Mouse (Mus musculus) CH12.LX (cell line): ENCODE measurements around the gene Pdilt. TPM values are rescaled to one million over a fixed set of nuclear protein-coding genes. Genes with fewer than 3 reads are reported as not detected.

ENCODE experiments used
- DNase-seq: peaks from one replicate; pipeline ENCODE4 v3.0.0-alpha.2; 2013; ENCODE audit errors: extremely low read depth
- H3K27ac ChIP-seq: 2 replicates; pipeline ENCODE4 v1.5.1; 2012; ENCODE audit warnings: low read depth, mild to moderate bottlenecking, control low read depth, moderate library complexity; ENCODE audit not compliant: insufficient read depth
- H3K27me3 ChIP-seq: replicated peaks from 2 replicates; pipeline ENCODE3; 2012; ENCODE audit warnings: inconsistent platforms
- H3K36me3 ChIP-seq, 2 experiments: replicated peaks in 1 of 2; 2 replicates each; pipeline versions ENCODE3 to v1.6.1; 2012; ENCODE audit warnings: inconsistent platforms in 1 of 2, low read length in 1 of 2, mild to moderate bottlenecking in 1 of 2, mixed read lengths in 1 of 2, moderate library complexity in 1 of 2; ENCODE audit not compliant: control insufficient read depth in 1 of 2, insufficient read depth in 1 of 2
- H3K4me1 ChIP-seq, 2 experiments: 2 replicates each; pipeline ENCODE4 v1.6.1; 2012; ENCODE audit warnings: inconsistent platforms in 1 of 2, moderate library complexity in 1 of 2; ENCODE audit not compliant: insufficient read depth in 2 of 2, control insufficient read depth in 1 of 2
- H3K4me2 ChIP-seq: 2 replicates; pipeline ENCODE4 v1.6.1; 2012; ENCODE audit warnings: low read depth, mild to moderate bottlenecking, control low read depth; ENCODE audit not compliant: poor library complexity, insufficient read depth, severe bottlenecking
- H3K4me3 ChIP-seq, 3 experiments: fragments of 150-350 bp in 1 of 3; sonication (generic) in 1 of 3; replicated peaks in 1 of 3; 2 replicates each; pipeline versions ENCODE3 to v1.5.1; 2011 to 2012; ENCODE audit warnings: low read depth in 2 of 3, low read length in 2 of 3, mild to moderate bottlenecking in 2 of 3, moderate library complexity in 2 of 3, control low read depth in 1 of 3, improper control_type of control experiment in 1 of 3, inconsistent platforms in 1 of 3, mixed read lengths in 1 of 3; ENCODE audit not compliant: poor library complexity in 1 of 3
- H3K79me2 ChIP-seq: replicated peaks from 2 replicates; pipeline ENCODE4 v1.6.1; 2012; ENCODE audit warnings: mild to moderate bottlenecking, moderate library complexity; ENCODE audit not compliant: control insufficient read depth, poor library complexity, insufficient read depth, severe bottlenecking; ENCODE audit errors: extremely low read depth
- H3K9ac ChIP-seq: 2 replicates; pipeline ENCODE4 v1.6.1; 2012; ENCODE audit warnings: low read depth, mild to moderate bottlenecking, control low read depth, moderate library complexity; ENCODE audit not compliant: insufficient read depth
- H3K9me3 ChIP-seq: replicated peaks from 2 replicates; pipeline ENCODE3; 2012; ENCODE audit warnings: low read length, inconsistent platforms, mixed read lengths
- BHLHE40 ChIP-seq: IDR thresholded peaks from 2 replicates; pipeline ENCODE4 v1.6.1; 2011; ENCODE audit warnings: mild to moderate bottlenecking, low read depth, low read length, improper control_type of control experiment
- CHD1 ChIP-seq: IDR thresholded peaks from 2 replicates; pipeline ENCODE4 v1.6.1; 2012; ENCODE audit warnings: low read depth, low read length, improper control_type of control experiment, inconsistent platforms
- CHD2 ChIP-seq: IDR thresholded peaks from 2 replicates; pipeline ENCODE4 v1.6.1; 2011; ENCODE audit warnings: low read length, improper control_type of control experiment
- CTCF ChIP-seq, 2 experiments: IDR thresholded peaks in 1 of 2; conservative IDR thresholded peaks in 1 of 2; 2 replicates each; pipeline ENCODE4 v1.5.1; 2011 to 2012; ENCODE audit warnings: low read depth in 2 of 2, low read length in 2 of 2, improper control_type of control experiment in 1 of 2, inconsistent platforms in 1 of 2, mild to moderate bottlenecking in 1 of 2, moderate library complexity in 1 of 2
- ELF1 ChIP-seq: IDR thresholded peaks from 2 replicates; pipeline ENCODE4 v1.6.1; 2014; ENCODE audit warnings: low read depth, mild to moderate bottlenecking, inconsistent platforms, low read length, improper control_type of control experiment
- EP300 ChIP-seq: IDR thresholded peaks from 2 replicates; pipeline ENCODE4 v1.6.1; 2011; ENCODE audit warnings: low read length, improper control_type of control experiment
- HCFC1 ChIP-seq: IDR thresholded peaks from 2 replicates; pipeline ENCODE4 v1.6.1; 2012; ENCODE audit warnings: low read depth, mild to moderate bottlenecking, inconsistent platforms, low read length, improper control_type of control experiment
- JUN ChIP-seq: IDR thresholded peaks from 2 replicates; pipeline ENCODE4 v1.6.1; 2011; ENCODE audit warnings: low read depth, mild to moderate bottlenecking, low read length, improper control_type of control experiment, moderate library complexity; ENCODE audit not compliant: insufficient read depth
- KAT2A ChIP-seq: IDR thresholded peaks from 2 replicates; pipeline ENCODE4 v1.6.1; 2012; ENCODE audit warnings: low read length, improper control_type of control experiment, inconsistent platforms; ENCODE audit not compliant: insufficient replicate concordance
- MAX ChIP-seq: IDR thresholded peaks from 2 replicates; pipeline ENCODE4 v1.6.1; 2011; ENCODE audit warnings: low read length, improper control_type of control experiment
- MEF2A ChIP-seq: IDR thresholded peaks from 2 replicates; pipeline ENCODE4 v1.6.1; 2014; ENCODE audit warnings: low read depth, mild to moderate bottlenecking, inconsistent platforms, low read length, improper control_type of control experiment, borderline replicate concordance
- MXI1 ChIP-seq: IDR thresholded peaks from 2 replicates; pipeline ENCODE4 v1.6.1; 2011; ENCODE audit warnings: mild to moderate bottlenecking, low read depth, low read length, improper control_type of control experiment
- NELFE ChIP-seq: IDR thresholded peaks from 2 replicates; pipeline ENCODE4 v1.6.1; 2011; ENCODE audit warnings: low read depth, low read length, improper control_type of control experiment
- POLR2AphosphoS2 ChIP-seq: IDR thresholded peaks from 2 replicates; pipeline ENCODE4 v1.6.1; 2011; ENCODE audit warnings: low read depth, low read length, improper control_type of control experiment
- RAD21 ChIP-seq: IDR thresholded peaks from 2 replicates; pipeline ENCODE4 v1.6.1; 2011; ENCODE audit warnings: low read depth, mild to moderate bottlenecking, low read length, improper control_type of control experiment, moderate library complexity
- RCOR1 ChIP-seq: conservative IDR thresholded peaks from 2 replicates; pipeline ENCODE4 v1.6.1; 2012; ENCODE audit warnings: low read depth, mild to moderate bottlenecking, inconsistent platforms, low read length, improper control_type of control experiment
- SMC3 ChIP-seq: IDR thresholded peaks from 2 replicates; pipeline ENCODE4 v1.6.1; 2011; ENCODE audit warnings: low read depth, low read length, improper control_type of control experiment
- TCF12 ChIP-seq: IDR thresholded peaks from 2 replicates; pipeline ENCODE4 v1.6.1; 2014; ENCODE audit warnings: low read depth, mild to moderate bottlenecking, inconsistent platforms, low read length, improper control_type of control experiment
- UBTF ChIP-seq: IDR thresholded peaks from 2 replicates; pipeline ENCODE4 v1.6.1; 2012; ENCODE audit warnings: low read depth, mild to moderate bottlenecking, inconsistent platforms, low read length, improper control_type of control experiment, moderate library complexity
- ZC3H11A ChIP-seq: IDR thresholded peaks from 2 replicates; pipeline ENCODE4 v1.6.1; 2012; ENCODE audit warnings: low read depth, mild to moderate bottlenecking, inconsistent platforms, low read length, improper control_type of control experiment
- ZNF384 ChIP-seq: IDR thresholded peaks from 2 replicates; pipeline ENCODE4 v1.6.1; 2012; ENCODE audit warnings: low read depth, low read length, improper control_type of control experiment, inconsistent platforms
- dilution Hi-C: fragments of 300-500 bp; cut with MboI; formaldehyde crosslinking; loops from 2 replicates; pipeline ENCODE4 v1.14.3; 2020; ENCODE audit warnings: low sequenced_read_pairs; ENCODE audit not compliant: extremely low pct_unique_long_range_greater_than_20kb, extremely low pct_ligation_motif_present
- in situ Hi-C: fragments of 300-500 bp; cut with MboI; formaldehyde crosslinking; loops from 3 replicates; pipeline ENCODE4 v1.14.3; 2019; ENCODE audit warnings: low sequenced_read_pairs, low pct_ligation_motif_present, low pct_unique_long_range_greater_than_20kb, mixed read lengths
- polyA plus RNA-seq: library from polyadenylated mRNA; unstranded; fragments of >175 nt; gene quantifications from 2 replicates; pipeline ENCODE4 v1.2.1, GENCODE M21; 2012; ENCODE audit warnings: low read depth; ENCODE audit not compliant: insufficient read length
- total RNA-seq, 2 experiments: library from RNA; depleted of rRNA; stranded (reverse); fragments of 300-350 nt in 1 of 2; fragments of >200 nt in 1 of 2; gene quantifications; 2 replicates each; pipeline ENCODE4 v1.2.3; 2012 to 2014

The Pdilt gene
- total and polyA plus RNA-seq, 3 experiments: not detected

GRCm38 (mm10) chr7:119515492-119516271, 7.6 kb downstream of the Pdilt start:
- Histone ChIP-seq H3K9ac (no peak overlapping the region), H3K4me2 (no peak overlapping the region), H3K27ac (no peak overlapping the region), H3K9me3 (no peaks in the 10 kb centered on the region), H3K79me2 (no peaks in the 10 kb centered on the region), H3K27me3 (peaks cover 38% of the 10 kb centered on the region), H3K4me1 (no peaks in the 10 kb centered on the region), H3K4me3 (no peak overlapping the region), H3K36me3 (no peaks in the 10 kb centered on the region)
- TF ChIP-seq CTCF (conservative IDR thresholded peaks at IDR 0.05 in 1 of 2, IDR thresholded peaks at IDR 0.05 in 1 of 2; ENCODE audit: low read depth in 2 of 2, low read length in 2 of 2) (peak; percentile 63 to 75), ZNF384 (no peak), TCF12 (no peak), MAX (no peak), RAD21 (peak; percentile 60), SMC3 (peak; percentile 60), NELFE (0 out of 2 replicates have a peak, but pooled peaks have one; percentile 10), RCOR1 (no peak), EP300 (no peak)
- peak; percentile 43 for DNase-seq
- dilution Hi-C loops: no loop called here
- in situ Hi-C loops: loop anchor here (10.0 kb wide), 1 partner anchor 501 kb away; no protein-coding TSS in a partner anchor

- no peaks in the 10 kb centered on the region for H3K9me3 ChIP-seq
- in situ Hi-C loops: loop anchor here (10.0 kb wide), 1 partner anchor 498 kb away; no protein-coding TSS in a partner anchor
- H3K4me2 ChIP-seq: no peak overlapping the region
- H3K4me1 ChIP-seq: no peaks in the 10 kb centered on the region
- no peak overlapping the region for H3K9ac ChIP-seq
- TF ChIP-seq POLR2AphosphoS2 (no peak), EP300 (no peak), ZC3H11A (no peak), BHLHE40 (no peak), MEF2A (no peak), HCFC1 (no peak), TCF12 (no peak), MXI1 (no peak), CTCF (conservative IDR thresholded peaks at IDR 0.05 in 1 of 2, IDR thresholded peaks at IDR 0.05 in 1 of 2; ENCODE audit: low read depth in 2 of 2, low read length in 2 of 2) (peak; percentile 65 to 73), CHD1 (no peak), KAT2A (no peak), UBTF (no peak), ELF1 (no peak), ZNF384 (no peak), CHD2 (no peak), MAX (no peak), JUN (no peak), SMC3 (peak; percentile 58), RAD21 (peak; percentile 59)
- no peak overlapping the region for H3K4me3 ChIP-seq
- H3K79me2 ChIP-seq: no peaks in the 10 kb centered on the region
- peaks cover 31% of the 10 kb centered on the region for H3K27me3 ChIP-seq
- H3K27ac ChIP-seq: no peak overlapping the region
- DNase-seq: peak; percentile 50
- dilution Hi-C loops: no loop called here
- no peaks in the 10 kb centered on the region for H3K36me3 ChIP-seq
Measured at GRCm38 (mm10) chr7:119513056-119513455, 10.2 kb downstream of the Pdilt start.
